Mouse (Mus musculus) ES-Bruce4 (cell line): ENCODE measurements around the gene Thbd.

Source experiments
- CTCF ChIP-seq: IDR thresholded peaks from one replicate; pipeline ENCODE4 v1.8.1; 2011; ENCODE audit warnings: low read depth, low read length
- POLR2A ChIP-seq: IDR thresholded peaks from one replicate; pipeline ENCODE4 v1.8.1; 2011; ENCODE audit warnings: low read length; ENCODE audit not compliant: insufficient read depth

- TF ChIP-seq CTCF (peak; percentile 58), POLR2A (no peak)
These were observed 12.6 kb downstream of the Thbd start, which contains the start of gene Sstr4 for GRCm38 (mm10) chr2:148395131-148396051.
